Mouse (Mus musculus): Measurements from ENCODE around the gene Tmc5. TPM values are rescaled to one million over a fixed set of nuclear protein-coding genes. Genes with fewer than 3 reads are reported as not detected.

The Tmc5 gene
- polyA plus RNA-seq, 1 experiment from 2014 or later, result 0.91 TPM

- no peak for TF ChIP-seq CTCF (IDR thresholded peaks at IDR 0.05; ENCODE audit: low read depth)
- Histone ChIP-seq H3K36me3 (ENCODE audit: insufficient read depth, low read length) (no peaks in the 10 kb centered on the region), H3K4me2 (ENCODE audit: low read length) (no peak overlapping the region), H3K4me3 (replicated peaks; ENCODE audit: low read depth, low read length) (no peak overlapping the region), H3K27ac (no peak overlapping the region), H3K4me1 (replicated peaks; ENCODE audit: insufficient read depth, low read length) (no peaks in the 10 kb centered on the region), H3K9me3 (replicated peaks; ENCODE audit: low read length) (no peaks in the 10 kb centered on the region), H3K27me3 (ENCODE audit: insufficient read depth, low read length) (no peaks in the 10 kb centered on the region), H3K9ac (ENCODE audit: low read depth, low read length) (no peak overlapping the region)
- WGBS, result 33% methylated on average over 13 of the region's 13 CpGs
- ATAC-seq (replicated peaks; ENCODE audit: low FRiP score, low read depth), result 0 out of 2 replicates have a peak, but pooled peaks have one; percentile 49
- DNase-seq (ENCODE audit: low spot score), result peak; percentile 34
Observed at GRCm38 (mm10) chr7:118614076-118614475, 17.0 kb downstream of the Tmc5 start.

- H3K4me2 ChIP-seq (ENCODE audit: low read length), result no peak overlapping the region
- TF ChIP-seq CTCF (IDR thresholded peaks at IDR 0.05; ENCODE audit: low read depth), result no peak
- no peak overlapping the region for H3K27ac ChIP-seq
- ATAC-seq (replicated peaks; ENCODE audit: low FRiP score, low read depth), result no peak
- no peaks in the 10 kb centered on the region for H3K27me3 ChIP-seq (ENCODE audit: insufficient read depth, low read length)
- 60% methylated on average over 5 of the region's 5 CpGs for WGBS
- DNase-seq (ENCODE audit: low spot score), result no peak
- no peak overlapping the region for H3K9ac ChIP-seq (ENCODE audit: low read depth, low read length)
- H3K4me3 ChIP-seq (replicated peaks; ENCODE audit: low read depth, low read length), result no peak overlapping the region
- no peaks in the 10 kb centered on the region for H3K36me3 ChIP-seq (ENCODE audit: insufficient read depth, low read length)
- no peaks in the 10 kb centered on the region for H3K9me3 ChIP-seq (replicated peaks; ENCODE audit: low read length)
- H3K4me1 ChIP-seq (replicated peaks; ENCODE audit: insufficient read depth, low read length), result no peaks in the 10 kb centered on the region
Observed at GRCm38 (mm10) chr7:118618104-118618503, 21.0 kb downstream of the Tmc5 start.

- Histone ChIP-seq H3K36me3 (ENCODE audit: insufficient read depth, low read length) (no peaks in the 10 kb centered on the region), H3K4me2 (ENCODE audit: low read length) (no peak overlapping the region), H3K27me3 (ENCODE audit: insufficient read depth, low read length) (no peaks in the 10 kb centered on the region), H3K4me1 (replicated peaks; ENCODE audit: insufficient read depth, low read length) (no peaks in the 10 kb centered on the region), H3K9me3 (replicated peaks; ENCODE audit: low read length) (no peaks in the 10 kb centered on the region), H3K9ac (ENCODE audit: low read depth, low read length) (no peak overlapping the region), H3K4me3 (replicated peaks; ENCODE audit: low read depth, low read length) (no peak overlapping the region), H3K27ac (no peak overlapping the region)
- no peak for TF ChIP-seq CTCF (IDR thresholded peaks at IDR 0.05; ENCODE audit: low read depth)
- WGBS, result 80% methylated on average over 7 of the region's 7 CpGs
- no peak for DNase-seq (ENCODE audit: low spot score)
- ATAC-seq (replicated peaks; ENCODE audit: low FRiP score, low read depth), result no peak
Observed at GRCm38 (mm10) chr7:118620243-118620906, 23.3 kb downstream of the Tmc5 start.

- Histone ChIP-seq H3K4me3 (replicated peaks; ENCODE audit: low read depth, low read length) (no peak overlapping the region), H3K9me3 (replicated peaks; ENCODE audit: low read length) (no peaks in the 10 kb centered on the region), H3K4me1 (replicated peaks; ENCODE audit: insufficient read depth, low read length) (no peaks in the 10 kb centered on the region), H3K27me3 (ENCODE audit: insufficient read depth, low read length) (no peaks in the 10 kb centered on the region), H3K27ac (no peak overlapping the region), H3K36me3 (ENCODE audit: insufficient read depth, low read length) (no peaks in the 10 kb centered on the region), H3K9ac (ENCODE audit: low read depth, low read length) (no peak overlapping the region), H3K4me2 (ENCODE audit: low read length) (no peak overlapping the region)
- WGBS, result 84% methylated on average over 6 of the region's 6 CpGs
- DNase-seq (ENCODE audit: low spot score), result no peak
- ATAC-seq (replicated peaks; ENCODE audit: low FRiP score, low read depth), result no peak
- no peak for TF ChIP-seq CTCF (IDR thresholded peaks at IDR 0.05; ENCODE audit: low read depth)
Observed at GRCm38 (mm10) chr7:118621094-118621493, 24.0 kb downstream of the Tmc5 start.

GRCm38 (mm10) chr7:118627550-118628298 is 30.6 kb downstream of the Tmc5 start:
- Histone ChIP-seq H3K4me3 (replicated peaks; ENCODE audit: low read depth, low read length) (no peak overlapping the region), H3K27me3 (ENCODE audit: insufficient read depth, low read length) (no peaks in the 10 kb centered on the region), H3K27ac (no peak overlapping the region), H3K36me3 (ENCODE audit: insufficient read depth, low read length) (no peaks in the 10 kb centered on the region), H3K4me2 (ENCODE audit: low read length) (no peak overlapping the region), H3K9ac (ENCODE audit: low read depth, low read length) (no peak overlapping the region), H3K4me1 (replicated peaks; ENCODE audit: insufficient read depth, low read length) (no peaks in the 10 kb centered on the region), H3K9me3 (replicated peaks; ENCODE audit: low read length) (no peaks in the 10 kb centered on the region)
- ATAC-seq (replicated peaks; ENCODE audit: low FRiP score, low read depth), result 0 out of 2 replicates have a peak, but pooled peaks have one; percentile 68
- WGBS, result 65% methylated on average over 13 of the region's 13 CpGs
- peak; percentile 15 for DNase-seq (ENCODE audit: low spot score)
- TF ChIP-seq CTCF (IDR thresholded peaks at IDR 0.05; ENCODE audit: low read depth), result no peak

- H3K27ac ChIP-seq, result no peak overlapping the region
- ATAC-seq (replicated peaks; ENCODE audit: low FRiP score, low read depth), result no peak
- WGBS, result 87% methylated on average over 9 of the region's 9 CpGs
Observed at GRCm38 (mm10) chr7:118633094-118633493, 36.0 kb downstream of the Tmc5 start.

More at GRCm38 (mm10) chr7:118633094-118633493, 36.0 kb downstream of the Tmc5 start:
- H3K36me3 ChIP-seq (ENCODE audit: insufficient read depth, low read length), result no peaks in the 10 kb centered on the region
- H3K9me3 ChIP-seq (replicated peaks; ENCODE audit: low read length), result no peaks in the 10 kb centered on the region
- no peak for DNase-seq (ENCODE audit: low spot score)
- H3K27me3 ChIP-seq (ENCODE audit: insufficient read depth, low read length), result no peaks in the 10 kb centered on the region
- H3K4me1 ChIP-seq (replicated peaks; ENCODE audit: insufficient read depth, low read length), result no peaks in the 10 kb centered on the region
- H3K9ac ChIP-seq (ENCODE audit: low read depth, low read length), result no peak overlapping the region
- TF ChIP-seq CTCF (IDR thresholded peaks at IDR 0.05; ENCODE audit: low read depth), result no peak
- no peak overlapping the region for H3K4me3 ChIP-seq (replicated peaks; ENCODE audit: low read depth, low read length)
- no peak overlapping the region for H3K4me2 ChIP-seq (ENCODE audit: low read length)
